Mouse (Mus musculus): Measurements from ENCODE around the gene Aspg. TPM values are rescaled to one million over a fixed set of nuclear protein-coding genes. Genes with fewer than 3 reads are reported as not detected.
A peak's percentile ranks its signal among the peaks of the same experiment; 100 is the strongest.

Aspg gene
- polyA plus RNA-seq, 1 experiment from 2014 or later: 6.1 TPM

- WGBS: 45% methylated on average over 5 of the region's 5 CpGs
- Histone ChIP-seq H3K4me3 (replicated peaks) (no peak overlapping the region), H3K4me2 (no peak overlapping the region), H3K27ac (peak overlapping the region; percentile 67), H3K27me3 (replicated peaks) (no peaks in the 10 kb centered on the region), H3K9ac (no peak overlapping the region), H3K36me3 (no peaks in the 10 kb centered on the region), H3K4me1 (peaks cover 16% of the 10 kb centered on the region), H3K9me3 (no peaks in the 10 kb centered on the region)
- ATAC-seq (ENCODE audit: insufficient read depth, low FRiP score, low read depth): no peak
Measured at GRCm38 (mm10) chr12:112154476-112154875, 48.0 kb downstream of the Aspg start.

GRCm38 (mm10) chr12:112155218-112156051 lies 49.0 kb downstream of the Aspg start:
- H3K9ac ChIP-seq: no peak overlapping the region
- no peaks in the 10 kb centered on the region for H3K36me3 ChIP-seq
- no peak for ATAC-seq (ENCODE audit: insufficient read depth, low FRiP score, low read depth)
- H3K27me3 ChIP-seq (replicated peaks): no peaks in the 10 kb centered on the region
- H3K4me3 ChIP-seq (replicated peaks): no peak overlapping the region
- peaks cover 16% of the 10 kb centered on the region for H3K4me1 ChIP-seq
- WGBS: 61% methylated on average over 16 of the region's 16 CpGs
- H3K27ac ChIP-seq: peak overlapping the region; percentile 67
- H3K9me3 ChIP-seq: no peaks in the 10 kb centered on the region
- H3K4me2 ChIP-seq: no peak overlapping the region

- 82% methylated on average over 6 of the region's 6 CpGs for WGBS
- Histone ChIP-seq H3K4me2 (no peak overlapping the region), H3K27ac (no peak overlapping the region), H3K4me3 (replicated peaks) (no peak overlapping the region), H3K27me3 (replicated peaks) (no peaks in the 10 kb centered on the region), H3K9me3 (no peaks in the 10 kb centered on the region), H3K9ac (no peak overlapping the region), H3K36me3 (no peaks in the 10 kb centered on the region), H3K4me1 (peaks cover 9% of the 10 kb centered on the region; the same call in 1 of the 2 replicates)
- ATAC-seq (ENCODE audit: insufficient read depth, low FRiP score, low read depth): no peak
Measured at GRCm38 (mm10) chr12:112156804-112157203, 50.3 kb downstream of the Aspg start.

GRCm38 (mm10) chr12:112158246-112158645 lies 51.8 kb downstream of the Aspg start:
- H3K4me2 ChIP-seq: no peak overlapping the region
- H3K4me3 ChIP-seq (replicated peaks): no peak overlapping the region
- ATAC-seq (ENCODE audit: insufficient read depth, low FRiP score, low read depth): no peak
- H3K36me3 ChIP-seq: no peaks in the 10 kb centered on the region
- H3K27ac ChIP-seq: no peak overlapping the region
- no peaks in the 10 kb centered on the region for H3K27me3 ChIP-seq (replicated peaks)
- H3K9ac ChIP-seq: no peak overlapping the region
- H3K9me3 ChIP-seq: no peaks in the 10 kb centered on the region
- 43% methylated on average over 8 of the region's 8 CpGs for WGBS
- H3K4me1 ChIP-seq: peaks cover 12% of the 10 kb centered on the region; the same call in 1 of the 2 replicates

GRCm38 (mm10) chr12:112158784-112159183 lies 52.3 kb downstream of the Aspg start:
- Histone ChIP-seq H3K27ac (no peak overlapping the region), H3K4me1 (peaks cover 13% of the 10 kb centered on the region; the same call in 1 of the 2 replicates), H3K4me3 (replicated peaks) (no peak overlapping the region), H3K9me3 (no peaks in the 10 kb centered on the region), H3K27me3 (replicated peaks) (no peaks in the 10 kb centered on the region), H3K4me2 (no peak overlapping the region), H3K36me3 (no peaks in the 10 kb centered on the region), H3K9ac (no peak overlapping the region)
- ATAC-seq (ENCODE audit: insufficient read depth, low FRiP score, low read depth): no peak

GRCm38 (mm10) chr12:112163981-112164839 lies 57.7 kb downstream of the Aspg start:
- no peak overlapping the region for H3K4me3 ChIP-seq (replicated peaks)
- WGBS: 32% methylated on average over 16 of the region's 16 CpGs
- H3K9me3 ChIP-seq: no peaks in the 10 kb centered on the region
- H3K9ac ChIP-seq: no peak overlapping the region
- H3K27ac ChIP-seq: no peak overlapping the region
- H3K36me3 ChIP-seq: no peaks in the 10 kb centered on the region
- no peak overlapping the region for H3K4me2 ChIP-seq
- H3K27me3 ChIP-seq (replicated peaks): no peaks in the 10 kb centered on the region
- H3K4me1 ChIP-seq: peaks cover 7% of the 10 kb centered on the region; the same call in 1 of the 2 replicates
- 0 out of 2 replicates have a peak, but pooled peaks have one; percentile 29 for ATAC-seq (ENCODE audit: insufficient read depth, low FRiP score, low read depth)

GRCm38 (mm10) chr12:112164840-112165219 lies 58.4 kb downstream of the Aspg start:
- no peaks in the 10 kb centered on the region for H3K36me3 ChIP-seq
- H3K27me3 ChIP-seq (replicated peaks): no peaks in the 10 kb centered on the region
- peak; percentile 23; the same call in 1 of the 2 replicates for ATAC-seq (ENCODE audit: insufficient read depth, low FRiP score, low read depth)
- no peak overlapping the region for H3K4me3 ChIP-seq (replicated peaks)
- H3K4me1 ChIP-seq: peaks cover 11% of the 10 kb centered on the region; the same call in 1 of the 2 replicates
- no peak overlapping the region for H3K9ac ChIP-seq
- H3K4me2 ChIP-seq: no peak overlapping the region
- WGBS: 68% methylated on average over 6 of the region's 6 CpGs
- no peak overlapping the region for H3K27ac ChIP-seq
- no peaks in the 10 kb centered on the region for H3K9me3 ChIP-seq

- Histone ChIP-seq H3K9me3 (no peaks in the 10 kb centered on the region), H3K9ac (no peak overlapping the region), H3K4me1 (peaks cover 10% of the 10 kb centered on the region; the same call in 1 of the 2 replicates), H3K4me3 (replicated peaks) (no peak overlapping the region), H3K4me2 (no peak overlapping the region), H3K27me3 (replicated peaks) (no peaks in the 10 kb centered on the region), H3K27ac (no peak overlapping the region), H3K36me3 (no peaks in the 10 kb centered on the region)
- 51% methylated on average over 5 of the region's 5 CpGs for WGBS
- ATAC-seq (ENCODE audit: insufficient read depth, low FRiP score, low read depth): no peak
Measured at GRCm38 (mm10) chr12:112169240-112169639, 62.8 kb downstream of the Aspg start.

- Histone ChIP-seq H3K27me3 (replicated peaks) (no peaks in the 10 kb centered on the region), H3K9ac (no peak overlapping the region), H3K4me2 (no peak overlapping the region), H3K4me1 (peaks cover 10% of the 10 kb centered on the region; the same call in 1 of the 2 replicates), H3K36me3 (0 out of 2 replicates have a peak, but pooled peaks cover 1% of the 10 kb centered on the region), H3K27ac (no peak overlapping the region), H3K4me3 (replicated peaks) (no peak overlapping the region), H3K9me3 (no peaks in the 10 kb centered on the region)
- no peak for ATAC-seq (ENCODE audit: insufficient read depth, low FRiP score, low read depth)
- WGBS: 44% methylated on average over 20 of the region's 20 CpGs
Measured at GRCm38 (mm10) chr12:112170671-112171574, 64.4 kb downstream of the Aspg start.

- ATAC-seq (ENCODE audit: insufficient read depth, low FRiP score, low read depth): no peak
- Histone ChIP-seq H3K27me3 (replicated peaks) (no peaks in the 10 kb centered on the region), H3K9ac (no peak overlapping the region), H3K4me3 (replicated peaks) (no peak overlapping the region), H3K36me3 (0 out of 2 replicates have a peak, but pooled peaks cover 2% of the 10 kb centered on the region), H3K9me3 (no peaks in the 10 kb centered on the region), H3K4me2 (no peak overlapping the region), H3K27ac (no peak overlapping the region), H3K4me1 (peaks cover 10% of the 10 kb centered on the region; the same call in 1 of the 2 replicates)
- 84% methylated on average over 1 of the region's 1 CpGs for WGBS
Measured at GRCm38 (mm10) chr12:112171657-112172056, 65.2 kb downstream of the Aspg start.

GRCm38 (mm10) chr12:112172214-112172613 lies 65.7 kb downstream of the Aspg start:
- no peak overlapping the region for H3K27ac ChIP-seq
- 0 out of 2 replicates have a peak, but pooled peaks cover 2% of the 10 kb centered on the region for H3K36me3 ChIP-seq
- H3K9ac ChIP-seq: no peak overlapping the region
- no peaks in the 10 kb centered on the region for H3K27me3 ChIP-seq (replicated peaks)
- peaks cover 10% of the 10 kb centered on the region; the same call in 1 of the 2 replicates for H3K4me1 ChIP-seq
- no peaks in the 10 kb centered on the region for H3K9me3 ChIP-seq
- H3K4me3 ChIP-seq (replicated peaks): no peak overlapping the region
- WGBS: 60% methylated on average over 8 of the region's 8 CpGs
- H3K4me2 ChIP-seq: no peak overlapping the region
- ATAC-seq (ENCODE audit: insufficient read depth, low FRiP score, low read depth): no peak
